Mouse (Mus musculus): ENCODE data around the gene Gls. TPM values are rescaled to one million over a fixed set of nuclear protein-coding genes. Genes with fewer than 3 reads are reported as not detected.

The Gls gene
- 100 to 1,000 TPM in 1 of 2 experiments, 10 to 100 TPM in 1; 92.5 to 107 TPM for total RNA-seq (2023)

DNA sequence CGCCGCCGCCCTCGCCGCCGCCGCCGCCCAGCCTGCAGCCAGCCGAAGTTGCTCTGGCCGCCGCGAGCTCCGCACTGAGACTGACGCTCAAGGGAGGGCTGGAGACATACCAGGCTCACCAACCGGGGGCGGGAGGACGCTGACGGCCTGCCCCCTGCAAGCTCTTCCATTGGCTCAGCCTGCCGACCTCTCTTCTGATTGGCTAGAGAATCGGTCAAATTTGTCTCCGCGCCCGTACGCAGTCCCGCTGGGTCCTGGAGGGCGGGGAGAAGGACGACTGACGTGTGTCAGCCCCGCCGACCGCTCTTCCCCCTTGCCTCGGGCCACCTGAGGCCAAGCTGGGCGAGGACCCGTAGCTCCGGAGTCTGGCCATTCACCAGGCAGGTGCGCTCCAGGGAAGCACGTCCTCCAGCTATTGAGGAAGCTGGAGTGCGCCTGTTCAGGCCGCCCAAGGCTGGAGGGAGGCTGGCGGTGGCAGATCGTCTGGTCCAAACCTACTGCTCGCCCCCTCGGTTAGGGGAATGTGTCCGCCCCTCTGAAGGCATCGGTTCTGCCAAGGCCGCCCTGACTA is at the start of gene Gls:
TSS of gene Gls (minus strand) at position 90 of the 571 bp plus-strand sequence.

DNA sequence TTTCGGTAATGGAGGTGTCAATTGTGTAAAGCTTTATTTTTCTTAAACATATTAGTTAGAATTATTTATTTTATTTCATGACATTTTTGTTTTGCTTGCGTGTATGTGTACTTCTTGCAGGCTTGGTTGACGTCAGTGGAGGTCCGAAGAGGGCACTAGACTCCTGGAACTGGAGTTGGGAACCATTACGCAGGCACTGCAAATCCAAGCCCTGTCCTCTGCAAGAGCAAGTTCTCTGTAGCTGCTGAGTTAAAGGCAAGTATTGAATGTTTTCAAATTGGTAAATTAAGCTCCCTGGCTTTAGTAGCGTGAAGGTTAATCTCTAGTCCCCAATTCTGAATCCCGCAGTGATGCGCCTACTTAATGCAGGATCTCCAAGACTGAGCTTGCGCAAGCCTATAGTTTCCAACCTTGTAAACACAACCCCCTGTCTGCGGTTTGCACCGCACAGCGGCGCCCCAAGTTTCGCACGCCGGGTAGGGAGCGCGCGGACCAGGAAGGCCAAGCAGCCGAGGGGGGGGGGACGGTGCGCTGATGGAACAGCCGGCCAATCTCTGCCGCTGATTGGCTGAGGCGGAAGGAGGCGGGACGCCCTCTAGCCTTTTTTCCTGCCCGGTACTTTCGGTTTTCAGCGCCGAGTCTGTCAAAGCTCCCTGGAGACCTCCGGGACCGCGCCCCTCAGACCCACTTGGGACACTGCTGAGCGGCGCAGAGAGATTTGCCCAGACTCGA is 114.0 kb downstream of the Gls start, which contains the start of gene Stat1:
TSS of gene Stat1 (plus strand) at position 581 of the 732 bp plus-strand sequence.

Other genes with a start within 250 kb of the Gls start
- 10 to 100 TPM; 38.9 to 44.1 TPM for gene Stat4, start 246.1 kb downstream of the Gls start, total RNA-seq (2023)
- gene Stat1, start 113.8 kb downstream of the Gls start, total RNA-seq (2023), result 100 to 1,000 TPM; 112 to 128 TPM